Mouse (Mus musculus): ENCODE measurements around the gene Brd7.

Gene Brd7

GRCm38 (mm10) chr8:88361708-88362428 lies at the start of gene Brd7:
Gene Brd7, minus strand, starts transcription at chr8:88362194.
- DNase-seq (ENCODE audit: low spot score in 2 of 2), result peak; percentile 89 to 95

GRCm38 (mm10) chr8:88411461-88411860 lies 49.5 kb upstream of the Brd7 start:
- DNase-seq (ENCODE audit: low spot score in 2 of 2), result no peak

- DNase-seq (ENCODE audit: low spot score in 2 of 2), result no peak
Measured at GRCm38 (mm10) chr8:88409401-88409940, 47.5 kb upstream of the Brd7 start.

GRCm38 (mm10) chr8:88407716-88408115 lies 45.7 kb upstream of the Brd7 start:
- DNase-seq (ENCODE audit: low spot score in 2 of 2), result no peak

DNA sequence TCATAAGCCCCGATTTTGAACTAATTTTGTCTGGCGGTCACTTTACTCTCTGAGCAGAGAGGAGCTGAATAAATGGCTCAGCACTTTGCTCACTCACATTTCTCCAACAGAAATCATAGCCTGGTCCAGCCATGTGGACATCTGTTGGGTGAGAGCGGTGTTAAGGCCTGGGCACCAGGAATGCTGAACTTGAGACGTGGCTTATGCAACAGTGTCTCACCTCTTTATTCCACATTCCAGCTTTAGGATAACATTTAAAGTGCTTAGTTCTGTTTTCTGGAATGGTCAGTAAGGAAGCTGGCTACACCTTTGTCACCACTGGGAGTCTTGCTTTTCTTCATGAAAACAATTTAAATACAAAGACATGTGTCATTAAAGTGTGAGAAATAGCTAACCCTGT lies 36.1 kb upstream of the Brd7 start:
- no peak for DNase-seq (ENCODE audit: low spot score in 2 of 2)

- no peak for DNase-seq (ENCODE audit: low spot score in 2 of 2)
Measured at GRCm38 (mm10) chr8:88393298-88393697, 31.3 kb upstream of the Brd7 start.

DNA sequence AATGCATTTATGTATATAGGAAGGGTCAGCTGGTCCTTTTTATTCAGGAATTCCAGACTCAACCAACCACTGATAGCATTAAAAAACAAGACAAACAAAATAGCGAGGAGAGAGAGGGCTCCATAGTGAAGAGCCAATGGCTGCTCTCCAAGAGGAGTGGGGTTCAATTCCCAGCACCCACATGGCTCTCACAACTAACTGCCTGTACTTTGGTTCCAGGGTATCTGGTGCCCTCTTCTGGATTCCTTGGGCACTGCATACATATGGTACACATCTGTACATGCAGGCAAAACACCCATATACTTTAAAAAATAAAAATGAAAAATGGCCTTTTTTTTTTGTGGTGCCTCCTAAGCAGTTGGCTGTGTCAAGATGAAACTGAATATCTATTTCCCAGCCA lies 28.8 kb upstream of the Brd7 start:
- peak in 1 of 2 experiments; percentile 59 for DNase-seq (ENCODE audit: low spot score in 2 of 2)

DNA sequence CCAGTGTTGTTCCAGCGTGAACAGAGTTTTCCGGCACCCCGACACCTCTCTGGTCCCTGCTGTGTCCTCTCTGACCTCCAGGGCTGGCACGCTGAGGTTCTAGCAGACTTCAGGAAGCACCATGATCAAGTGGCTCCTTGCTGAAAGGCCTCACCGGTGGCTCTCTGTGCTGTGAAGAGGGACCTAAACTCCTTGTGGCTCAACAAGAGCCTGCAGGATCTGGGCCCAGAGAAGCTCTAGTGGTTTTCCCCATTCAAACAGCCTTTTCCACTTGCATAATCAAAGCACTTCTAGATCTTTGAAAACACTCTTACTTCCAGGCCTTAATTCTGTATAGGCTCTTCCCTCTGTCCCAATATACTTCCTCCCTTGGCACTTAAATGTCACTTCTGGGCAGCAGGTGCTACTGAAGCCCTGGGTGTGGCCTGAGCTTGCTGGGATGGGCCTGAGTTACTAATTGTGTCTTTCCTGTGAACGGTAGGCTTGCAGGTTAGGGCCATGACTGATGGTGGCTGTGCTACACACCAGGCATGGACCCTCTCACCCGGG lies 26.8 kb upstream of the Brd7 start:
- DNase-seq (ENCODE audit: low spot score in 2 of 2), result no peak

DNA sequence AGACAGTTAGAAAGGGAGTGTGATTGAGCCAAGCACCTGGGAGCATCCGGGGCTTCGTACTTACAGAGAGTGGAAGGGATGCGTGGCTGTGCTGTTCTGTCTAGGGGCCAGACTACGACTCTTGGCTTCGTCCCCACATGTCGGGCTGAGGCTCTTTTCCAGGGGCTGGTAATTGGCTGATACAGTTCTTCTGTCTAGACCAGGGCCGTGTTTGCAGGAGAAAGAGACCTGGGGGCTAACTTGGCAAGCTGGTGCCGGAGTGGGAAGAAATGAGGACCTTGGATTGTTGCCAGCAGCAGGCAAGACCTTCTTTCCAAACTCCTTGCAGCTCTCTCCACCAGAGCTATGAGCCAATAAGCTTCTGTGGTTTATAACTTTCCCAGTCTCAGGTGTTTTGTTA lies 25.9 kb upstream of the Brd7 start:
- no peak for DNase-seq (ENCODE audit: low spot score in 2 of 2)

- DNase-seq (ENCODE audit: low spot score in 2 of 2), result no peak
Measured at GRCm38 (mm10) chr8:88383164-88383556, 21.2 kb upstream of the Brd7 start.

- no peak for DNase-seq (ENCODE audit: low spot score in 2 of 2)
Measured at GRCm38 (mm10) chr8:88382311-88383163, 20.5 kb upstream of the Brd7 start.

DNA sequence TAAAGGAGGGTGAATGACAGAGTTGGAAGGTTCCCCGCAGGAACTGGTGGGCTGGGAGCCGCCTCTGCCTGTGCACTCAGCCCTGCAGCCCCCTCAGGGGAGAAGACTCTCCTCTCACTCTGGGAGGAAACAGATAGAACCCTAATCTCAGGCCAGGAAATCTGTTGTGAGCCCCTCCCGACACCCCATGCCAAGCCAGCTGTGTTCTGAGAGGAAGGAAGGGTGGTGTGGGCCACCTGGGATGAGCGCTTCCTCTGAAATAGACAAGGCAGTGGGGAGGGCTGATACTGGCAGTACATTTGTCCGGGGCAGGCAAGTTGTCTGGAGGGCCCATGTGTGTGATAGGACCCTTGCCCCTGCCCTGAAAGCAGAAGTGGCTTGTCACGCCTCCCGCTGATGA lies 18.5 kb upstream of the Brd7 start:
- no peak for DNase-seq (ENCODE audit: low spot score in 2 of 2)

- no peak for DNase-seq (ENCODE audit: low spot score in 2 of 2)
Measured at GRCm38 (mm10) chr8:88376836-88377582, 15.0 kb upstream of the Brd7 start.

DNA sequence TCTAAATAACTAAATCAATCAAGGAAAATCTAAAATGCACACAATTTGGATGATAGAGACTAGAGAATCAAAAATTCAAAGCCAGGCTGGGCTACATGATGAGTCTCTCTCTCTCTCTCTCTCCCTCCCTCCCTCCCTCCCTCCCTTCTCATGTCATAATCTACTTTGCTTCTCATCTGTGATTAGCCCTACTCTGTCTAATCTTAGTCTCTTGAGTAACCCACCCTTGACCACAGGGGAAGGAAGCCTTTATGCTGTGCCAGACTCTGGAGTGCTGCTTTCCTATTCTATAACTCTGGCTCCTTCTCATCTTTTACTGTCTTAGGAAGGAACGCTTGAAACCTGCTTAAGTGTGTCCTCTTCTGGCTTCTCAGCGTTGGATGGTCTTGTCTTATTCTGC lies 9.5 kb upstream of the Brd7 start:
- no peak for DNase-seq (ENCODE audit: low spot score in 2 of 2)

DNA sequence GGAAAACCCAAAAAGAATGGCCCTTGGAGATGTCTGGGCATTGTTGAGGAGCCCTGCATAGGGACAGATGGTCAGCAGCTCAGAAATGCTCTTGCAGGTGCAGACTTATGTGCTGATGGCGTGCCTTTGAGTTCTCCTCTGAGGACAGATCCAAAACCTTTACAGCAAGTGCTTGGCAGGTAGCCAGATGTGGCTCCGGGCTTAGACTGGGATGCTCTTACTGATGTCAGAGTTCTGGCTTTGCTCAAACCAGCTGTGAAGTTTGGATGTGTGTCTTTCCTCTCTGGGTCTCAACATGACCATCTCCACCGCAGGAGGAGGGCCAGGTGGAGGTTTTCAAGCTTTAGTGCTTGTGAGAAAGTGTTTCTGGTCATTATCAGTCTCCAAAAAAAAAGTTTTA lies 7.8 kb upstream of the Brd7 start:
- no peak for DNase-seq (ENCODE audit: low spot score in 2 of 2)

- no peak for DNase-seq (ENCODE audit: low spot score in 2 of 2)
Measured at GRCm38 (mm10) chr8:88369221-88369620, 7.2 kb upstream of the Brd7 start.

GRCm38 (mm10) chr8:88362446-88363150 lies 604 bp upstream of the Brd7 start:
- peak; percentile 46 to 70 for DNase-seq (ENCODE audit: low spot score in 2 of 2)

DNA sequence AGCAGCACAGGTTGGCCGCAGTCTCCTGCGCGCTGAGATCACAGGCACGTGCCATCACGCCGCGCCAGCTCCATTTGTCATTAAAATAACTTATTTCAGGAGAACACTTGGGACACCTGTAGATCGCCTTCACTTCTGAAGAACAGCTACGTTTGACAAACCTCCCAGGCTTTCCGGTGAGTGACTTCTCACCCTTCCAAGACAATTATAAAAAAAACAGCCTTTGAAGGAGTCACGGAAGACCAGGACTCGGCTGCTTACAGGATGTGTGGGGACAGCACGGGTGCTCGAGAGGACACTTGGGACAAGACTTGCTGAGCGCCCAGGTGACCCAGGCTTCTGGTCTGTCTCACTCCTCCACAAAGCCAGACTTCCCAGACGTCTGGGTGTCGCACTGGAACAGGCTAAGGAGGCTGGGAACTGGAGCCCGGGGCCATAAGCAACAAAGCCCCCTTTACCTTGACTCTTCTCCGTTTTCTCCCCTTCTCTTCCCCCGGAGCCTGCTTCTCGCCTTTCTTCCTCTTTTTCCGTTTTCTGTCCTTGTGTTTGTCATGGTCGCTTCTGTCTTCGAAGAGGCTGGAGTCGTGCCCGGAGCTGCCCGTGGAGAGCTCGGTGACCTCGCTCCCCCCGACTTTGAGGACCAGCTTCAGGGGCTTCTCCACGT lies 818 bp downstream of the Brd7 start:
- DNase-seq (ENCODE audit: low spot score in 2 of 2), result peak in 1 of 2 experiments; percentile 47

DNA sequence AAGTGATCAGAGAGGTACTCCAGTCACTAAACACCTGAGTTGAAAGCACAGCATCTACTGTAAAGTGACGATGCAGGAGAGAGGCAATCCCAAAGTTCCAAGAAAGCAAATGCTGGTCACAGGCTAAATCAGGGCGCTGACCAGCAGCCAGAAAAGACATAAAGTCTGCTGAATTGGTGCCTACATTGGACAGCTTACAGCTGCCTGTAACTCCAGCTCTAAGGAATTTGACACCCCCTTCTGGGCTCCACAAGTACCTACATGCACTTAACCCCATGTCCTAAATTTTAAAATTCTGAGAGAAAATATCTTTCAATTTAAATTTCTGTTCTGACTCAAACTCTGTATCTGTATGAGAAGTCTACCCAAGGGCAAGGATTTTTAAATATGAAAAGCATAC lies 2.0 kb downstream of the Brd7 start:
- DNase-seq (ENCODE audit: low spot score in 2 of 2), result no peak

DNA sequence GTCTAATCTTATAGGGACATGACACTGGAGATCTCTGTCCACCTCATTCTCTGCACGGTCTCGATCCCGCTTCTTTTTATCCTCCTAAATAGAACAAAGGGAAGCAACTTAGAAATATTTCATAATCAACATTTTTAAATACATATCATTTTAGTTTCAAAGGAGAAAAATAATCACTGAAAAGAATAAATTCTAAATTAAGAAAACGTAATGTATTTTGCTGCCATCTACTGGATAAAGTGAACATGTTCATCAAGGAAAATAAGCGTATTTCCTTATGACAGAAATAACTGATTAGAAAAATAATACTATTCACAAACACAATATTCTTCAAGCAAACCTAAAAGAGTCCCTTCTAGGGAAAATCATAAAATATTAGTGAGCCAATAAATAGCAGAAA lies 4.0 kb downstream of the Brd7 start:
- DNase-seq (ENCODE audit: low spot score in 2 of 2), result no peak
